Mouse (Mus musculus) heart, adult 2 months (tissue): ENCODE results near the gene Btf3l4.

Experiments
- CTCF ChIP-seq: fragments of 200-600 bp; IDR thresholded peaks from 2 replicates; pipeline ENCODE4 v1.8.1; 2022; ENCODE audit warnings: antibody characterized with exemption, mild to moderate bottlenecking, moderate library complexity
- EP300 ChIP-seq: fragments of 200-500 bp; IDR thresholded peaks from 2 replicates; pipeline ENCODE4 v1.6.1; 2011; ENCODE audit warnings: low read depth, low read length, control low read depth; ENCODE audit not compliant: insufficient read depth
- POLR2A ChIP-seq: fragments of 200-500 bp; IDR thresholded peaks from 2 replicates; pipeline ENCODE4 v1.6.1; 2011; ENCODE audit warnings: mild to moderate bottlenecking, low read depth, low read length, control low read depth; ENCODE audit not compliant: insufficient read depth

DNA sequence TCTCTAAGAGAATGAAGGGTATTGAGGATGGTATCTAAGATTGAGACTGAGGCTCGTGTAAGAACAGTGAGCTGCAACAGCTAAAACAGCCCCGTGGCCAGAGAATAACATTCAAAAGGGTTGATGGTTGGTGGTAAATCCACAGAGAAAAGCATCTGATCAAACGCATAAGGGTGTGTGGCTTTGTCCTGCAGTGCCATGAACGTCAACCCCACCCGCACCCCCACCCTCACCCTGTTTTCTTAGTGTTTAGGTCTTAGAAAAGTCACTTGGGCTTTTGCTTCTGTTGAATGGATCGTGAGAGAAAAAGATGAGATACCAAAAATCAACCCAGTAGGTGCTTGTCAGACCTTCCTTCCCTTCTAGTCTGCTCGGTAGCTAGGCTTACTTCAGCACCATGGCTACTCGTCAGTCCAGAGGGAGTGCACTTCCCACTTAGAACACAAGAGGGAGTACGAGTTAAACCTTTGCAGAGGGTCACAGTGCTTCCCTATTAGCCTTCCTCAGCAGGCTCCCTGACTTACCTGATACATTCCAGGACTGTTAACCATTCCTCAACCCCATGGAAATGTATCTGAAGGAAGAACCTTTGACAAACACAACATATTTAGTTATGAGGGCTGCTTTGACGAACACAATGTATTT is 36.4 kb upstream of the Btf3l4 start:
- TF ChIP-seq POLR2A (no peak), CTCF (peak; percentile 94), EP300 (peak; percentile 85)
